Mouse (Mus musculus): ENCODE results near the gene Cpt1a.
A peak's percentile ranks its signal among the peaks of the same experiment; 100 is the strongest.

Cpt1a gene

DNA sequence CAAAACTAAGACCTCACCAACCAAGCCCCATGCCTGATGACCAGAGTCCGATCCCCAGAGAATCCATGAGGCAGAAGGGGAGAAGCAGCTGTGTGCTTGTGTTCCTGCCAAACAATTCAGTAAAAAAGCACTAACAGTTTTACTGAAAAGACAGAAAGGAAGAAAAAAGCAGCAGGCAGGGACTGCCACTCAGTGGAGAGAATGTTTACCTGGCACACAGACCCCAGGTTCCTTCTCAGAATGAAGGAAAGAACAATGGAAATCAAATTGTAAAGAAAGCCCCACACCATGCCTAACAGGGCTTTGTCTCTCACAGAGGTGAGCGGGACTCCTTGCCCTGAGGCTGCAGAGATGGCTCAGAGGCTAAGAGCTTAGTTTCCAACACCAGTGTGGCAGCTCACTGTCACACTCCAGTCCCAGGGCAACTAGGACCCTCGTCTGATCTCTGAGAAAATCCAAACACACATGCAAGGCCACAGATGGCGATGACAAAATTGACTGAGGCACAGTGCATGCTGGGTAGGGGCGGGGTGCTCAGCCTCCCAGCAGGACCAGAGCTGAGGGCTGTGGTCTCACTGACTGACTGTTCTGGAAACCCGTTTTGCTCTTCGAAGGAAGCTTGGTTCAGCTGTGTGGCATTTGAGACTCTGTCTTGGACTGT lies 107.2 kb downstream of the Cpt1a start:
- DNase-seq = peak; percentile 69 to 79

DNA sequence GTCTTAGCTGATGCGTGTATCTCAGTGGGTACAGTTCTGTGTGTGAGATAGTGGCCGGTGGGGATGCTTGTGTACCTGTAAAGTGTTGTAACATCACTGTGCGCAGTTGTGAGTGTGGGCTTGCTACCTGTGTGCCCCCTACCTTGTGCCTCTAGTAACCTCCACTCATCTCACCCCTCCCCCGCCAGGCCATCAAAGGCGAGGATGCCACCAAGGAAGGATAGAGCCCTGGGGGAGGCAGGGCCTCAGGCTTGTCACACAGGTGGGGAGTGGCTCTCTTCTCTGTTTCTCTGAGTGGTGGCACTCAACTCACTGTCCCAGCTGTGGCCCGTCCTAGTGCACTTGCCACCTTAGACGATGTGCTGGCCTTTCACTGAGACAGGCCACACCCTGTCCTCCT lies 108.9 kb downstream of the Cpt1a start:
- DNase-seq = no peak

GRCm38 (mm10) chr19:3431969-3432368 lies 109.8 kb downstream of the Cpt1a start:
- DNase-seq = no peak

- no peak for DNase-seq
Measured at GRCm38 (mm10) chr19:3434124-3434523, 112.0 kb downstream of the Cpt1a start.

- no peak for DNase-seq
Measured at GRCm38 (mm10) chr19:3434641-3435040, 112.5 kb downstream of the Cpt1a start.

All from cerebellum, postnatal 10 days (tissue).